Mouse (Mus musculus): Measurements from ENCODE around the gene Asb11. TPM values are rescaled to one million over a fixed set of nuclear protein-coding genes. Genes with fewer than 3 reads are reported as not detected.
A peak's percentile ranks its signal among the peaks of the same experiment; 100 is the strongest.

Asb11 gene
- total RNA-seq, 2 experiments from 2014 or later: 1.0 to 2.8 TPM

- DNase-seq (ENCODE audit: low spot score in 2 of 2): no peak
- H3K27ac ChIP-seq: no peak overlapping the region
- no peak for TF ChIP-seq CTCF (conservative IDR thresholded peaks at IDR 0.05)
- H3K4me3 ChIP-seq: no peak overlapping the region
These were observed 9.5 kb upstream of the Asb11 start for GRCm38 (mm10) chrX:164427295-164427694.

GRCm38 (mm10) chrX:164428224-164428623, 8.6 kb upstream of the Asb11 start:
- H3K4me3 ChIP-seq: no peak overlapping the region
- TF ChIP-seq CTCF (conservative IDR thresholded peaks at IDR 0.05): no peak
- DNase-seq (ENCODE audit: low spot score in 2 of 2): no peak
- H3K27ac ChIP-seq: no peak overlapping the region

- no peak overlapping the region for H3K27ac ChIP-seq
- TF ChIP-seq CTCF (conservative IDR thresholded peaks at IDR 0.05): no peak
- H3K4me3 ChIP-seq: no peak overlapping the region
- DNase-seq (ENCODE audit: low spot score in 2 of 2): no peak
These were observed 6.2 kb upstream of the Asb11 start for GRCm38 (mm10) chrX:164430621-164431020.

- Histone ChIP-seq H3K4me3 (no peak overlapping the region), H3K27ac (no peak overlapping the region)
- DNase-seq (ENCODE audit: low spot score in 2 of 2): no peak
- TF ChIP-seq CTCF (conservative IDR thresholded peaks at IDR 0.05): no peak
These were observed 5.7 kb upstream of the Asb11 start for GRCm38 (mm10) chrX:164431133-164431532.

GRCm38 (mm10) chrX:164431541-164431940, 5.3 kb upstream of the Asb11 start:
- H3K4me3 ChIP-seq: no peak overlapping the region
- H3K27ac ChIP-seq: no peak overlapping the region
- no peak for TF ChIP-seq CTCF (conservative IDR thresholded peaks at IDR 0.05)
- DNase-seq (ENCODE audit: low spot score in 2 of 2): no peak

GRCm38 (mm10) chrX:164432682-164433081, 4.1 kb upstream of the Asb11 start:
- DNase-seq (ENCODE audit: low spot score in 2 of 2): no peak

GRCm38 (mm10) chrX:164439462-164439861, 2.7 kb downstream of the Asb11 start:
- Histone ChIP-seq H3K4me3 (no peak overlapping the region), H3K27ac (no peak overlapping the region)
- no peak for DNase-seq (ENCODE audit: low spot score in 2 of 2)
- TF ChIP-seq CTCF (conservative IDR thresholded peaks at IDR 0.05): no peak

More at GRCm38 (mm10) chrX:164432682-164433081, 4.1 kb upstream of the Asb11 start:
- H3K27ac ChIP-seq: no peak overlapping the region; the same call in 1 of the 2 replicates
- H3K4me3 ChIP-seq: no peak overlapping the region
- no peak for TF ChIP-seq CTCF (conservative IDR thresholded peaks at IDR 0.05)

- no peak for TF ChIP-seq CTCF (conservative IDR thresholded peaks at IDR 0.05)
- Histone ChIP-seq H3K4me3 (no peak overlapping the region), H3K27ac (no peak overlapping the region)
- no peak for DNase-seq (ENCODE audit: low spot score in 2 of 2)
These were observed 3.3 kb downstream of the Asb11 start for GRCm38 (mm10) chrX:164440140-164440539.

- H3K4me3 ChIP-seq: no peak overlapping the region
- H3K27ac ChIP-seq: no peak overlapping the region
- no peak for TF ChIP-seq CTCF (conservative IDR thresholded peaks at IDR 0.05)
- no peak for DNase-seq (ENCODE audit: low spot score in 2 of 2)
These were observed 3.9 kb downstream of the Asb11 start for GRCm38 (mm10) chrX:164440703-164441102.

GRCm38 (mm10) chrX:164441306-164441705, 4.5 kb downstream of the Asb11 start:
- Histone ChIP-seq H3K27ac (no peak overlapping the region), H3K4me3 (no peak overlapping the region)
- no peak for TF ChIP-seq CTCF (conservative IDR thresholded peaks at IDR 0.05)
- DNase-seq (ENCODE audit: low spot score in 2 of 2): no peak

- no peak overlapping the region for H3K27ac ChIP-seq
- DNase-seq (ENCODE audit: low spot score in 2 of 2): no peak
- no peak overlapping the region for H3K4me3 ChIP-seq
- TF ChIP-seq CTCF (conservative IDR thresholded peaks at IDR 0.05): no peak
These were observed 8.8 kb downstream of the Asb11 start for GRCm38 (mm10) chrX:164445601-164446000.

GRCm38 (mm10) chrX:164446106-164446551, 9.3 kb downstream of the Asb11 start:
- Histone ChIP-seq H3K4me3 (no peak overlapping the region), H3K27ac (no peak overlapping the region)
- TF ChIP-seq CTCF (conservative IDR thresholded peaks at IDR 0.05): peak; percentile 48
- no peak for DNase-seq (ENCODE audit: low spot score in 2 of 2)

GRCm38 (mm10) chrX:164446835-164447681, 10.3 kb downstream of the Asb11 start:
- H3K4me3 ChIP-seq: no peak overlapping the region
- DNase-seq (ENCODE audit: low spot score in 2 of 2): no peak
- no peak overlapping the region for H3K27ac ChIP-seq
- TF ChIP-seq CTCF (conservative IDR thresholded peaks at IDR 0.05): no peak

GRCm38 (mm10) chrX:164447682-164448071, 10.9 kb downstream of the Asb11 start:
- no peak for DNase-seq (ENCODE audit: low spot score in 2 of 2)
- TF ChIP-seq CTCF (conservative IDR thresholded peaks at IDR 0.05): no peak
- no peak overlapping the region for H3K4me3 ChIP-seq
- H3K27ac ChIP-seq: no peak overlapping the region
